In the genomic region with DNA sequence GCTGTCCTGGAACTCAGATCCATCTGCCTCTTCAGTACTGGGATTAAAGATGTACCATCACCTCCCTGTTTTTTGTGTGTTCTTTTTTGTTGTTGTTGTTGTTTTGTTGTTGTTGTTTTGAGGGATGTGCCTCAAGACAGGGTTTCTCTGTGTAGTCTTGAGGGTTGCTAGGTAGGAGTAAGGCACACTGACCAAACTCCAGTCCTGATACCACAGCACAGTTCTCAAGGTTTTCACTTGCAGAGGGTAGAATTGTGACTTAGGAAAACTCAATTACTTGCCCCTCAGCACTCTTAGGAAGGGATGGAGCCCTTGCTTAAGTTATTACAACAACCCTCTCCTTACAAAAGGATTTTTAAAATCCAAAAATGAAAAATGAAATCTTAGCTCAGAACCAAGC, we compare ENCODE assay signal across 8 mouse cellular contexts. TPM values are rescaled to one million over a fixed set of nuclear protein-coding genes. Genes with fewer than 3 reads are reported as not detected.
DNase-seq lines count a peak whose midpoint lies in the region; ATAC-seq and TF ChIP-seq lines count a peak whose summit lies in the region.

No protein-coding gene starts in this region.

- TF ChIP-seq CTCF in E14TG2a.4 (conservative IDR thresholded peaks at IDR 0.05; ENCODE audit: low read length), result no peak
- no peak for TF ChIP-seq CTCF in liver, postnatal 0 days (IDR thresholded peaks at IDR 0.05; ENCODE audit: low read depth)

- no peak for DNase-seq in heart, embryonic 10.5 days (ENCODE audit: low spot score)
- no peak for DNase-seq in heart, postnatal 25 days (ENCODE audit: low spot score)
- DNase-seq in hindbrain, embryonic 10.5 days (ENCODE audit: low spot score), result no peak
- no peak for DNase-seq in liver, postnatal 0 days
- no peak for DNase-seq in testis, postnatal 14 days (ENCODE audit: low spot score)
- no peak for DNase-seq in urinary bladder, postnatal 14 days (ENCODE audit: low spot score)
- DNase-seq in kidney, postnatal 36 days, result no peak

- peaks cover 30% of the 10 kb centered on the region for H3K36me3 ChIP-seq in heart, embryonic 10.5 days
- H3K36me3 ChIP-seq in E14TG2a.4 (ENCODE audit: insufficient read depth, low read length), result peaks cover 33% of the 10 kb centered on the region
- peaks cover 41% of the 10 kb centered on the region for H3K36me3 ChIP-seq in hindbrain, embryonic 10.5 days
- H3K36me3 ChIP-seq in liver, postnatal 0 days (replicated peaks; ENCODE audit: insufficient read depth, low read length), result peaks cover 27% of the 10 kb centered on the region

- H3K9ac ChIP-seq in liver, postnatal 0 days (replicated peaks), result no peak overlapping the region

- H3K9me3 ChIP-seq in heart, embryonic 10.5 days, result no peaks in the 10 kb centered on the region
- H3K9me3 ChIP-seq in E14TG2a.4 (ENCODE audit: low read length), result no peaks in the 10 kb centered on the region
- H3K9me3 ChIP-seq in hindbrain, embryonic 10.5 days, result no peaks in the 10 kb centered on the region
- H3K9me3 ChIP-seq in liver, postnatal 0 days (ENCODE audit: low read length), result no peaks in the 10 kb centered on the region

- no peak for TF ChIP-seq EP300 in liver, postnatal 0 days (IDR thresholded peaks at IDR 0.05; ENCODE audit: low read depth)

- peak overlapping the region; percentile 74 for H3K4me2 ChIP-seq in liver, postnatal 0 days (ENCODE audit: low read depth, low read length)

- no peak for ATAC-seq in liver, postnatal 0 days

- peak overlapping the region; percentile 89 for H3K27ac ChIP-seq in heart, embryonic 10.5 days
- H3K27ac ChIP-seq in hindbrain, embryonic 10.5 days, result peak overlapping the region; percentile 88
- H3K27ac ChIP-seq in liver, postnatal 0 days (ENCODE audit: low read depth), result peak overlapping the region; percentile 85

- intact Hi-C loops in heart, postnatal 25 days (cut with DNase I), result no loop called here

- peaks cover 4% of the 10 kb centered on the region for H3K4me1 ChIP-seq in heart, embryonic 10.5 days
- H3K4me1 ChIP-seq in E14TG2a.4 (replicated peaks; ENCODE audit: low read depth, low read length), result peaks cover 13% of the 10 kb centered on the region
- H3K4me1 ChIP-seq in hindbrain, embryonic 10.5 days (replicated peaks), result peaks cover 19% of the 10 kb centered on the region
- 0 out of 2 replicates have a peak, but pooled peaks cover 6% of the 10 kb centered on the region for H3K4me1 ChIP-seq in liver, postnatal 0 days (ENCODE audit: insufficient read depth)

- H3K4me3 ChIP-seq in heart, embryonic 10.5 days, result peak overlapping the region; percentile 67
- peak overlapping the region; percentile 75 for H3K4me3 ChIP-seq in E14TG2a.4 (replicated peaks; ENCODE audit: low read length)
- H3K4me3 ChIP-seq in hindbrain, embryonic 10.5 days, result peak overlapping the region; percentile 62
- H3K4me3 ChIP-seq in liver, postnatal 0 days (ENCODE audit: low read depth, low read length), result peak overlapping the region; percentile 60

- H3K27me3 ChIP-seq in heart, embryonic 10.5 days (ENCODE audit: insufficient read depth, poor library complexity, severe bottlenecking), result no peaks in the 10 kb centered on the region
- H3K27me3 ChIP-seq in E14TG2a.4 (ENCODE audit: insufficient read depth, low read length), result no peaks in the 10 kb centered on the region
- H3K27me3 ChIP-seq in hindbrain, embryonic 10.5 days (ENCODE audit: insufficient read depth, poor library complexity, severe bottlenecking), result no peaks in the 10 kb centered on the region
- H3K27me3 ChIP-seq in liver, postnatal 0 days (ENCODE audit: insufficient read depth, low read length), result no peaks in the 10 kb centered on the region

RNA-seq across cellular contexts. Expression of gene Cntrl, which starts 22.2 kb away (rescaled TPM):
- polyA plus RNA-seq in heart, embryonic 10.5 days (2016; fragmentation: Nextera tagmentation; extraction: Ambion mirVana), result 18.4 and 19.0 TPM in 2 replicates
- 1 to 10 TPM; 6.5 to 7.1 TPM for total RNA-seq in heart, postnatal 25 days (2021)
- 21.1 and 28.7 TPM in 2 replicates for polyA plus RNA-seq in hindbrain, embryonic 10.5 days (2016; fragmentation: Nextera tagmentation; extraction: Ambion mirVana)
- 10.5 and 10.8 TPM in 2 replicates for polyA plus RNA-seq in liver, postnatal 0 days (2015; fragmentation: Nextera tagmentation; extraction: Ambion mirVana)

RNA-seq across cellular contexts. Expression of gene AI182371, which starts 30.1 kb away (rescaled TPM):
- 2.0 TPM in 2 replicates for polyA plus RNA-seq in heart, embryonic 10.5 days (2016; fragmentation: Nextera tagmentation; extraction: Ambion mirVana)
- total RNA-seq in heart, postnatal 25 days (2021), result not detected
- 0.12 TPM in 1 of 2 replicates, not detected in the other for polyA plus RNA-seq in hindbrain, embryonic 10.5 days (2016; fragmentation: Nextera tagmentation; extraction: Ambion mirVana)
- 90.6 and 102 TPM in 2 replicates for polyA plus RNA-seq in liver, postnatal 0 days (2015; fragmentation: Nextera tagmentation; extraction: Ambion mirVana)

Comparison
In these comparisons a context has a peak if more than half of its experiments do, and no peak if none do; other contexts are left out.
1. RNA of gene AI182371, which starts 30.1 kb away (polyA plus RNA-seq): 90.6 to 102 TPM in liver, postnatal 0 days; 2.0 TPM in heart, embryonic 10.5 days and 0.12 TPM in hindbrain, embryonic 10.5 days; every median in the first group is over 10 times any median in the second.
2. Peak in every context shown above with its lines, with median percentiles within 50 percentile points of each other: H3K27ac ChIP-seq and H3K4me3 ChIP-seq.